Mouse (Mus musculus): ENCODE data around the gene Cacna1d.
A peak's percentile ranks its signal among the peaks of the same experiment; 100 is the strongest.

Gene Cacna1d

DNA sequence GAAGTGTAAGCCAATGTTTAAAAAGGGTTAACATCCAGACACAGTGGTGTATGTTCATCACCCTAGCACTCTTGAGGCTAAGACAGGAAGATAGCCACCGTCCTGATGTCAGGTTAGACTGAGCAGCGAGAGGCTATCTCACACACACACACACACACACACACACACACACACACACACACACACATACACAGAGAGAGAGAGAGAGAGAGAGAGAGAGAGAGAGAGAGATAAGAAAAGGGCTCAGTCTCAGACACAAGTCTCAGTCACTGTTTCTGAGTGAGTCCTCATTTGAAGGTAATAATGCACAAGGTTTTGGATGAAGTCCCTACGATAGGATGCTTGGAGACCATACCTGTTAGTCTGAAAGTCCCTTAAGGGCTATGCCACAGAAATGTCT, 322.9 kb downstream of the Cacna1d start:
- no peak for DNase-seq (ENCODE audit: low spot score)

- no peak for DNase-seq (ENCODE audit: low spot score)
These were observed 323.6 kb downstream of the Cacna1d start for GRCm38 (mm10) chr14:30167606-30168005.

DNA sequence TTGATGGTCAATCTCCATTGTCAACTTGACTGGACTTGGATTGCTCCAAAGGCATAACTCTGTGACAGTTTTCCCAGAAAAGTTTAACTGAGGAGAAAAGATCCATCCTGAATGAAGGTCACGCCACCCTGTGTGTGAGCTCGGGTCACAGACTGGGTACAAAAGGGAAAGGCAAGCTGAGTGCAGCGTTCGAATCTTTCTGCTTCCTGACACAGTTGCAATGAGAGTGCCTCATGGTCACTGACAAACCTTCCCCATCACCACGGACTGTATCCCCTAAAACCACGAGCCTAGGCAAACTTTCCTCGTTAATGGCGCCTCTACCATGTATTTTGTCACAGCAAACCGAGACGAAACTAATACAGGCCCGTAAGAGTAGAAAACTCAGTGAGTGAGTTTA, 325.2 kb downstream of the Cacna1d start:
- DNase-seq (ENCODE audit: low spot score), result no peak

- no peak for DNase-seq (ENCODE audit: low spot score)
These were observed 327.2 kb downstream of the Cacna1d start for GRCm38 (mm10) chr14:30163733-30164708.

GRCm38 (mm10) chr14:30147774-30148173, 343.5 kb downstream of the Cacna1d start:
- peak; percentile 45 for DNase-seq (ENCODE audit: low spot score)

DNA sequence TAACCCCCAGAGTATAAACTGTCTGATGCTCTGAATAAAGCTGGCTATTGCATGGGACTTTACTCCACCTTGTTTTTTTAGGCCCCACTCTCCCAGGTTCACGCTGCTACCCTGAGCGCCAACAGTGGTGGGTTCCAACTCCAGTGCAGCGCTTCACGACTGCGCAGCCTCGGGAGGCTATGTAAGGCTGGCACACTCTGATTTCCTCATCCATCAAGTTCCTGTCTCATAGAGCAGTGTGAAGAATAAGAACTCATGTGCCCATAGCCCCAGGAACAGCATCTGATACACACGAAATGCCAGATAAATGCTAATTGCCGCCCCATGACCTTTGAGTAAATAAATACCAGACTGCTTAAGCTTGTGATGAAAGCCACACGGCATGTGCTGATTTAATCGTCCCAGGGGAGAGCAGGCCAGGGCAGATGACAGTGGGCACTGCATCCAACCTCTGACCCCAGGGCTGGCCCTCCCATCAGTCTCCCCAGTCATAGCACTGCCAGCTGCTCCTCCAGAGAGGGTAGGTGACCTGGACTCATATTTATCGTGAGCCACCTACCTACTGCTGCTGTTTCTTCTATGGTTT, 352.8 kb downstream of the Cacna1d start:
- peak; percentile 89 for DNase-seq (ENCODE audit: low spot score)

DNA sequence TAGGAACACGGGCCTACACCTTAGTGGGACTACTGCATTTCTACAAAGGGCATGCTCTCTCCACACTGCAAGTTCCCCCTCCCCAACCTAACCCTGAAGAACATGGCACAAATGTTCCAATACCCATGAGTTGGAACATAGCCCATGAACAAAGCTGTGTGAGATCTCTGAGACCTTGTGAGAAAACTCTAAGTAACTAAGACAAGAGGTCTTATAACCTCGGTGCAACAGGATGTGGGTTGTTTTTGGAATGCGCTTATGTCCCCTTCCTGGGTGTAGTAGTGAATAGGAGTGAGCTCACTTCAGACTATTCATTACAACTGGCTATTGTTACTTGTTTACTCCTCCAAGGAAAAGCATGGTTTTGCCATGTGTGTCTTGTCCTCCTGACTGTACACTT, 353.3 kb downstream of the Cacna1d start:
- DNase-seq (ENCODE audit: low spot score), result no peak

DNA sequence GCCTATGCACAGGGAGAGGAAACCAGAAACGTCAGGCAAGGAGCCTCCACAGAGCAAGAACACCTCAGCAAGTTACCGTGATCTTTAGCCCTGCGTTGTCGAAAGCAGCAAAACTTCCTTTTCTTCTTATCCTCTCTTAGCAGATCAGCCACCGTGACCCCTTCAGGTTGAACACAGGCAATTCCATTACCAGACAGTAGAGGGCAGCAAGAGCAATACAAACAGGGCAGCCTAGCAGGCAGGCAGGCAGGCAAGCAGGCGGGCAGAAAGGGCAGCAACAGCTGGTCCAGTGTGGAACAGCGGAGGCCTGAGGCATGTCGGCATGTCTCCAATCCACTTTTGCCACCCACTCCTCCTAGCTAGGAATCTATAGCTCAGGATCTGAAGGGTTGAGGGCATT, 354.3 kb downstream of the Cacna1d start:
- DNase-seq (ENCODE audit: low spot score), result peak; percentile 94

DNA sequence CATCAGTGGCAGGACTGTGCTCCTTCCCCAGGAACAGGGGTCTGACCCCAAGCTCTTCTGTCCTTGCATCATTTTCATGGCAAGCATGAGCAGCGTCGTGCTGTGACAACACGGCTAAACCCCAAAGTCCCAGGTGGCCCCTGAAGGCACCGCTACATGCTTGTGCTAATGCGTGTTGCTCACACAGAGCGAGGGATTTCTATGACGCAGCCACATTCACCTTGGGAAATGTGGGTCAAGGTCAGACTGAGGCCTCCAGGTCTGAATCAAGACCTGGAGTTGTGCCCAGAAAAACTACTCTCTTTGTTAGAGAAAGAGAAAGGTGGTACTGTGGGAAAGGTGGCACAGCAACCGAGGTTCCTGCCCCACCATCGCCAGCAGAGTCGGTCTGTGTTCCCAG, 355.9 kb downstream of the Cacna1d start:
- DNase-seq (ENCODE audit: low spot score), result no peak

DNA sequence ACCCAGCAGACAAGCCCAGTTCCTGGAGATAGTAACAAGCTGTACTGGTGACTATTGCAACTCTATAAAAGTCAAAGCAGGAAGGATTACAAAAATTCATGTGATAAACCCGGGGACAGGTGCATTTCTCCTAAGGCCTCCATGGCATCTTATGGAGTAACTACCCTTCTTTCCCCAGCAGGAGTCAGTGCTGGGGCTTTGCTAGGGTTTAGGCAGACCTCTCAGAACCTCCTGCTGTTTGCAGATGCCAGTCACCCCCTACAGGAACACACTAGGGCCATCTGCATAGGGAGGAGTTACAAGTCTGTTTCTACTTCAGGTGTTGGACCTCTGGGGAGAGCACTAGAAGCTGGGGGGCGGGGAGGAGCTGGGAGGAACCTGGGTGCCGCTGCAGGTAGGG, 357.6 kb downstream of the Cacna1d start:
- DNase-seq (ENCODE audit: low spot score), result no peak

- DNase-seq (ENCODE audit: low spot score), result no peak
These were observed 360.0 kb downstream of the Cacna1d start for GRCm38 (mm10) chr14:30131256-30131655.

DNA sequence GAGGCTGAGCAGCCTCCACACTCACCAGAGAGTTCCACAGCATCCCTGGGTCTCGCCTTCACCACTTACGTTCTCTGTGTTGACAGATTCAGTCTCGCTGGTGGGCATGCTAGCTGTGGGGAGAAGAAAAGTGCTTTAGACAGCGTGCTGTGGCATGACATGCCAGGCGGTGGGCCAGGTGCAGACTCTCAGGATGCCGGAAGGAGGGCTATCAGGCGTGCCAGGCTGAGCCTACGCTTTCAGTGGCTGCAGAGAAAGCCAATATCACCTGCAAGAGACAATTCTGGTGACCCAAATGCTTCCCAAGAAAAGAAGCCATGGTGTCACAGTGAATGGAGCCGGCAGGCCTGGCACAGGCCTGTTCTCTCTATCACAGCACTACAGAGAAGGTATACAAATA, 361.2 kb downstream of the Cacna1d start:
- DNase-seq (ENCODE audit: low spot score), result no peak

DNA sequence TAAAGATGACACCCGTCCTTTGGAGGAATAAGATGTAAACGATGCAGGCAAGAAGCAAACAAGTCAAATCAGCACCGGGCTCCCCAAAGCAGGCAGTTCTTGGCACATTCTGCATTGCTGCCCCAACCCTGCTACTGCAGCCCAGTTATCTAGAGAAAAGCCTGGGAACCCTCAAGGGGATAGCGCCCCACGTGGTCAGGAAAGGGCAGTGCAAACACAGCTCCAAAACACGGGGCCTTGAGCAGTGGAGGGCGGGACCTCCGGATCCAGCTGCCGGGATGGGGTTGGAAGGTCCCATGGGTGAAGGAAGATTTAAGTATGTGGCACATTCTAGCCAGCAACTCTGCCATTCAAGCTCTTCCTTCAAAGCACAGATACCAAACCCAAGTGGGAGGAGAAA, 361.9 kb downstream of the Cacna1d start:
- peak; percentile 59 for DNase-seq (ENCODE audit: low spot score)

DNA sequence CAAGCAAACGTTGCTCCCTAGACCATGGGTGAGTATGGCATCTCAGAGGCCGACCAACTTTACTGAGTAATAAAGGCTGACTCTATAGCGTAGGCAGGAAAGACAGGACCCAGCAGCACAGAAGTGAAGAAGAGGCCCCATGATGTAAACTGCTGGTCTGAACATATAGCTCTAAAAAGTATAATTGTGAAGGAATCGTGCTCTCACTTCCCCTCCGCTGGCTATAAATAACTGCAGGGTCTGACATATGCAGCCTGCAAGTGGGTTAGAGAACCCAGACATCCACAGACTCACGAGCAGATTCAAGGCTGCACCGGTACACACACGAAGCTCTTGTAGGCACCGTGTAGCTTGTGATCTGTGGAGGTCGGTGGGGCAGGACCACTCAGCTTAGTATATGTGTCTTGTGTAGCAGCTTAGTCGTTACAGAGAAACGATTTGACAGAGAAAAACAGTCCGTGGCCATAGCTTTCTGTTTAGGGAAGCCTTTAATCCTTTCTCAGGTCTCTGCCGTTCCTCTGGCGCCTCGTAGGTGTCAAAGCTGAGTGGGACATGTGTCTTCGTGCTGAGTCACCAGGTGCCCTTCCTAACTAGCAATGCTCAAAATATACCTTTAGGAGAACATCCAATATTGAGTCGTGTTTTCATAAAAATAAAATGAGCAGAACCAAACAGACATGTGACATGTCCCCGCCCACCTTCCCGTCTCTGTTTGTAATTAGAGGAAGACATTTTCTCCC, 366.1 kb downstream of the Cacna1d start:
- no peak for DNase-seq (ENCODE audit: low spot score)

DNA sequence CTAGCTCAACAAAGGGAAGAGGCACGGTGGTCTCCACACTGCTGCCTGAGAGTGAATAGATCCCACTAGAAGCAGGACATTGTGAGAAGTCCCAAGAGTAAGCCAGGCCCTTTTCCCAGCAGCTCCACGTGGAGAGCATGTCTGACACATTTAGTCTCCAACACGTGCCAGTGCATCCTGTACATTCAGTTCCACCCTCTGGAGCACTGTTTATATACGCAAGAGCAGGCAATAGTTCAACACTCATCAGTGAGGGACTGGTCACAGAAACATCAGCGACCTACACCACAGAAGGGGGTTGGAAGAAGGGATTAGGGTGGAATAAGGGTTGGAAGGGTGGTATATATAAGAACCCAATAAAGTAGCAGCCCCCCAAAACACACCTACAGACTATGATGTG, 371.2 kb downstream of the Cacna1d start:
- no peak for DNase-seq (ENCODE audit: low spot score)

DNA sequence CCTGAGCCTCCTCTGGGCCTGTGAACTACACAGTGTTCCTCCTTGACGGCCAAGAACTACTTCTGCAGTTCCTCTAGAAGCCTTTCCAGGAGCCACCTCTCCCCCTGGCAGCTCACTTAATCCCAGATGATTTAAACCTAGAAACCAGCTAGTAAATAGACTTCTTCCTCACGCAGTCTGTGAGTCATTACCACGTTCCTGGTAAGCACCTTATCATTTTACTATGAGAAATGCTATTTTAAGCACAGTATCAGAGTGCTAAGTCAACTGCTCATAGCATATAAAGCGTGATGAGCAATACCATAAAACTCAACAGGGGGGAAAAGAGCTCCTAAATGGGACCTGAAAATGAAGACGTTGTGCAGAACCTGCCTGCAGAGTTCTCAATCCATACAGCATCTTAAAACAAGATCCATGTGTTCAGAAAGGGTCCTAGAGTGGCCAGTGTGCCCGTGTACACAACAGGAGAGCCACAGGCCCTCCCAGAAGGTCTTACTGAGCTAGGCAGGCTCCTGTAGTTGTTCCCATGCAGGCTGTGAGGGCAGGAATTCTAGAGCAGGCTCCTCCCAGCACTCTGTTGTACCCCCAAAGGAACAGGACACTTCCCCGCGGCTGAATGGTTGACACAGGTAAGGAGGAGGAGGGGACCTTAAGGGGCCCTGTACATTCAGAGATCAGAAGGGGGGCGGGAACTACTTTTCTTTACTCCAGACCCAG, 377.7 kb downstream of the Cacna1d start:
- DNase-seq (ENCODE audit: low spot score), result no peak

DNA sequence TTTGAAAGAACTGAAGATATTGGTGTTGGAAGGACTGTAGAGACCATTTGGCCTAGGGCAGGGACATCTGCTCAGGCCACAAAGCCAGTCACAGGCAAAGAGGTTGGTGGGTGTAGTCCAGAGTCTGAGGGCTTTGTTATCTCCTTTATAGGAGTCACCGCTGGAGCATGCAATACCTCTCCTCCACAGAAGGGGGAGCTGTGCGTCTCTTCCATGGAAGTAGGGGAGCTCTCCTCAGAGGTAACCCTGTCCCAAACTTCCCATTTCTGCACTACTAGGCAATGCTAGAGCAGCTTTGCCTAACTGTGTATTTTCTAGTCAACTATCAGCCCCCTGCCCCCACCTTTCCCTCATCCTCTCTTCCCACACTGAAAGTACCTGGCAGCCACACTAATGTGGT, 382.2 kb downstream of the Cacna1d start:
- DNase-seq (ENCODE audit: low spot score), result peak; percentile 53

DNA sequence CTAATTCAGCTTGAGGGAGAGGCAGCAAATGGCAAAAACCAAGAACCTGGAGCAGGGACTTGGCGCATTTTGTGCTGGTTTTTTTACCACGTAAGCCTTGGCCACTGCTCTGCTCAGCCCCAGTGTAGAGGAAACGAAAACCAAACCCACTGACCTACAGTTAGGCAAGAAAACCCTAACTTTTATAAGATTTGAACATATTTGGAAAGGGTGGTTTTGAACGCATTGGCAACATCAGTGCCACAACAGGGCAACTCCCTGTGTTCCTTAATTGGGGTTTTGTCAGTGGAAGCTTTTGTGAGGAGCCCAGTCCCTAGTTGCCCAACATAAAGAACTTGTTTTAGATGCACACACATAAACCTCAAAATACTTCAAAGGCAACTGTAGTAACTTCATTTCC, 384.7 kb downstream of the Cacna1d start:
- DNase-seq (ENCODE audit: low spot score), result no peak

DNA sequence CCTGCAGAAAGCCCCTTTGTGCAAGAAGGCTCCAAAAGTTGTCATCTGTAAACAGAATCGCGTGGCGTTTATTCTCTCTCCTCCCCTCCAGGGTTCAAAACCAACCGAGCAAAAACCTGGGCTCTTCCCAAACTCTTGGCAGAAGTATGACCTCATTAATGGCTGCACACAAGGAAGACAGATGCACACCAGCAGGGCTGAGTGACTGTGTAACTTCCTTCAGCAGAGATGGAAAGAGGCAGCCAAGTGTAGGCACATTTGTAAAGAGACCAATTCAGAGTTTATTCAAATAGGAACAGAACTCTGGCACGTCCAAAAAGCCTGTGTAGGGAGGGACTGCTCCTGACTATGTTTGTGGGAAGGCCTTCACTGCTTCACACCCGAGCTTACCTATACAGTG, 385.7 kb downstream of the Cacna1d start:
- DNase-seq (ENCODE audit: low spot score), result no peak

DNA sequence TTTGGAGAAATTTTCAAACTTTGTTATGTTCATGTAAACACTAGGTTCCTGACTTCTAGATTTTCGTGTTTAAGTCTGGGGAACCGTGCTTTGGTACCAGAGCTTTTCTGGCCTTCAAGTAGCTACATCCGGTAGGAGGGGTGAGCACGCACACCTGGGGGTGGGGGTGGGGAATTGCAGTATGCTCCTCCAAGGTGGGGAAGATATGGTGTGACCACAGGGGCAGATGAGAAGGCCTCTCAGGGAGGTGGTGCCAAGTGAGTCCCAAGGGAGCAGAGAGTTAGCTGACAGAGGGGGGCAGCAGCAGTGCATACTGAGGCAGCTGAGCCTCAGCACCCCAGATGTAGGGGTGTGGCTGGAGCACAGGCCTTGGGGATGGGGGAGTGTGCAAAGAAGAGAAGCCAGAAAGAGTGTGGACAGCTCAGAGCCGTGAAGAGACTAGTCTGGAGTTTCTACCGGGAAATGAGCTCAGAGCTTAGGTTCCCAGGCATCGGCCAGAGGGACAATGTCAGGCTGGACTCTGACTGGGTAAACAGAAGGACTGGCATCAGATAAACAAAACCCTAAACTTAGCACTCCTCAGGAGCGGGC, 387.2 kb downstream of the Cacna1d start:
- no peak for DNase-seq (ENCODE audit: low spot score)

DNA sequence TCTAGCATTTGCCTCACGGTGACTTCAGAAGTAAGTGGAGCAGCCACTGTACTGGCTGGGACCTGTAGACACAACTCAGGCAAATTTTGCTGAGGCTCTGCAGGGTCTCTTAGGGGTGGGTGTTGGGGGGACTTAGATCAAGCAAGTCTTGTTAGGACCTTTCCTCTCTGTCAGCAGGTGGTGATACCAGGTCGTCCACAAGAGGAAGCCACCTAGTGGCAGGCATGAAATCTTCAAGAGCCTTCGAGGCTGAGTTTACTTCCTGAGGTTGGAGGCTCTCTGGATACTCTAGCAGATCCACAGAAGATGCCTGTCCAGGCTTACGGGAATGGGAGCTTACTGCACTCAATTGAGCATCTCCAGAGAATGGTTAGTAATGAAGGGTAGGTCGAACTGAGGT, 394.0 kb downstream of the Cacna1d start:
- DNase-seq (ENCODE audit: low spot score), result peak; percentile 30

DNA sequence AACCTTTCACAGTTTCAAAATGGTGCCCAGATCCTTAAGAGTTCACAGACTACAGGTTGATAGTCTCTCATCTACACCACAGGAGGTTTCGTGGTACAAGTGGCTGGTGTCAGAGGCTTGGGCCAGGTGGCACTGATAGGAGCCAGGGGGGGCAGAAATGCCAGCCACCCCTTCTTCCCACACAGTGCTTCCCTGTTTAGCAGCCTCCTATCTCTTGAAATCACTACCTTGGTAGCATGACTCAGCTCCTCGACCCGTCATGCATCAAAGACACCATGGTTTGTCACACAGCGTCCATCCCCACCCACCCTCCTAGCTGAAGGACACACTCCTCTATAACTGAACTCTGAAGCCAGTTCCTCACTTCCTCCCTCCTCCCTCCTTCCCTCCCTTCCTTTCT, 398.8 kb downstream of the Cacna1d start:
- no peak for DNase-seq (ENCODE audit: low spot score)
